Mouse (Mus musculus) thymus, postnatal 4 days (tissue): ENCODE measurements around the gene Aif1.

Source experiments
- DNase-seq: peaks from one replicate; pipeline ENCODE4 v3.0.0; 2021

Aif1 gene

DNA sequence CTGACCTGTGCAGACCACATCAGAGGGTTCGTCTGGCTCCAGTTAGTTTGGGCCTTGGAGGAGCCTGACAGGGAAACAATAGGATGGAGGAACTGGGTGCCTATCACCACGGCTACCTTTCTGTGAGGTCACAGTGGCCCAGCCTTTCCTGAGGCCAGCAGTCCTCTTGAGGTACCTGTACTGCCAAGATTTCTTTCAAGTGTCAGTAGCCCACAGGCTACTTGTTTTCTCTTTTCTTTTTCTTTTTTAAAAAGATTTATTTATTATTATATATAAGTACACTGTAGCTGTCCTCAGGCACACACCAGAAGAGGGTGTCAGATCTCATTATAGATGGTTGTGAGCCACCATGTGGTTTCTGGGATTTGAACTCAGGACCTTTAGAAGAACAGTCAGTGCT is at the start of gene Aif1:
TSS of gene Aif1 (minus strand) at position 101 of the 400 bp plus-strand sequence.
- no peak for DNase-seq

DNA sequence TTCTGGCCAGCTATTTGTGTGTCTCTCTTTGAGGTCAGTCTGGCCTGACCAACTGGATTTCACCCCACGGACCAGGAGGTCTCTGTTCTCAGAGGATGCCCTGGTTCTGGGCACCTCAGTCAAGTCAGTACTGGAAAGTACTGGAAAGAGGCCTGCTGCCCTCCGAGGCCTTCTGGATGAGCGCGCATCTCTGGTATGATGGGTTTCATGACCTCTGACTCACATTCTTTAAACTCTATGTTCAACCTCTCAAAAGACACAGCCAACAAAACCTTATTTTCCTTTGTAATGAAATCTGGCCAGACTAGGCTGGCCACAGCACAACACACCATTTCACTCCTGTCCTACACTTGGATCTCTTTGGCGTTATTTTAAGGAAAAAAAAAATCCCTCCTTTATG is 49.6 kb upstream of the Aif1 start:
- DNase-seq, result no peak

DNA sequence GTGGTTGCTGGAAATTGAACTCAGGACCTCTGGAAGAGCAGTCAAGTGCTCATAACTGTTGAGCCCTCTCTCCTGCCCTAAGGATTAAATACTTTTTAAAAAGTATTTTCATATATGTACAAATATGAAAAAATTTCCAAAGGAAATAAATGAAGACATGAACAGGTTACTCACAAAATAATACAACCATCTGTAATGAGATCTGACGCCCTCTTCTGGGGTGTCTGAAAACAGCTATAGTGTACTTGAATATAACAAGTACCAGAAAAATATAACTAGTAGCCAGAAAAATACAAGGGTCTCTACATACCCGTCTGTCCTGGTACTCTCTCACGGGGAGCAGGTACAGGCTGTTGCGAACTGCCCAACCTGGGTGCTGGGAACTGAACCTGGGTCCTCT is 48.8 kb upstream of the Aif1 start:
- DNase-seq, result peak; percentile 20

DNA sequence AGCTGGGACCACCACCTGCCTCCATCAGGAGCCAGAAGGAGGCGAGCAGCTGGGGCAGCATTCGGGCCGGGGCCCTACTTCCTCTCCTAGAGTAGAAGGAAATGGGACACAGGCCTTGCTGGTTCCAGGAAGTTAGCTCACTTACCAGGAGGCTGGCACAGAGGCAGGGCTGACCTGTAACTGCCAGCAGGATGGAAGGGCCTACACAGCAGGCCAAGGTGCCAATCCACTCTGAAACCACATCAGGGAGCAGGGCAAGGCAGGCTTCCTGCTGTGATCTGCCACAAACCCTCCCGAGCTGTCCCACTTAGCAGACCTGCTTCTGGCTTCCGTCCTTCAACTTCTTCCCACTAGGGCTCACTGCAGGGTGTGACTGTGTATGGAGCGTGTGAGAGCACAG is 46.4 kb upstream of the Aif1 start:
- peak; percentile 75 for DNase-seq

DNA sequence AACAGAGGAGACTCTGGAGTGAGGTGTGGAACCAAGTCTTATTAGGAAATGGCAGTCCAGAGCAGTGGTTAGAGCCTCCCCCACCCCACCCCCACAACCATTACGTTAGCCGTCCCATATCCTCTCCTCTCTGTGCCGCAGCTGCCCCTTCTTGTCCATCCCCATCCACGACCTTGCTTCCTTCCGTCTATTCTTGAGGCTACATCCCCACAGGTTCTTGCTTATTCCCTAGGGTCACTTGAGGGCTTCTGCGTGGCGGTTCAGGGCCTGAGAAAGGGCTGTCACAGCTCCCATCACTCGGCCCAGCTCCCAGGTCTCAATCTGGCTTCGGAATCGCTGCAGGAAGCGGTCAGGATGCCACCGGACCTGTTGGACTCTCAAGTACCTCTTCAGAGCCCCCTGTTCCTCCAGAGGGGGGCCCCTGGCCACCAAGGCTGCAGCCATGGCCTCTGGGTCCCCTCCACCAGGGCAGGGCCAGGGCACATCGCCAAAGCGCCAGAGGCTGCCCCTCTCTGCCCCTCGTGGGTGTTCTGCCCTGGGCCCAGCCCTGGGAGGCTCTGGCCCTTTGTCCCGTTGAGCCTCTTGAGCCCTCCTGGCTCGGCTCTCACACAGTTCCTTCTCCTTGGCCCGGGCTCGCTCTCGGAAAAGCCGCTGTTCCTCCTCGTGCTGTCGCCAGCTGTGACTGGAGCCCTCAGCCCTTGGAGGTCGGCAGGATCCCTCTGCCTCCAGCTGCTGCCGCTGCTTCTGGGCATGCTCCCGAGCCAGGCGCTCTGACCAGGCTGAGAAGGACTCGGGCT is 44.5 kb upstream of the Aif1 start, which contains the start of gene Gm16181:
TSS of gene Gm16181 (plus strand) at position 679 of the 797 bp plus-strand sequence.
- DNase-seq, result peak; percentile 38

DNA sequence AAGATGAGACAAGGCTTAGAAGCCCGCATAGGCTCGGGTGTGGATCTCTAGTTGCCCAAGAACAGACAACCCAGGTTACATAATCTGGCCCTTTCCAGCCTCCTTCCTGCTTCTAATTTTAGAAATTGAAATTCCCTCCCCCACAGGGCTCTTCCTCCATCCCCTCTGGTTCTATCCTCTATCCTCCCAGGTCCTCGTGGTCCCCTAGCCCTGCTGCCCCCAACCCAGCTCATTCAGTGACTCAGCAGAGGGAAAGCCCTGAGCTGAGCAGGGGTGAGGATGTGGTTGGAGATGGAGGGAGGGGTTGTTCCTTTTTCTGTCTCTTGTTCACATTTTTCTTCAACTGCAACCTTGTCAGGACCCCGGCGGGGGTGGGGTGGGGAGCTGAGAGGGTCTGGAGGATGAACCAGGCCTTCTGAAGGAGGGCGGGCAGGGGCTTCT is 43.8 kb upstream of the Aif1 start:
- peak; percentile 75 for DNase-seq

DNA sequence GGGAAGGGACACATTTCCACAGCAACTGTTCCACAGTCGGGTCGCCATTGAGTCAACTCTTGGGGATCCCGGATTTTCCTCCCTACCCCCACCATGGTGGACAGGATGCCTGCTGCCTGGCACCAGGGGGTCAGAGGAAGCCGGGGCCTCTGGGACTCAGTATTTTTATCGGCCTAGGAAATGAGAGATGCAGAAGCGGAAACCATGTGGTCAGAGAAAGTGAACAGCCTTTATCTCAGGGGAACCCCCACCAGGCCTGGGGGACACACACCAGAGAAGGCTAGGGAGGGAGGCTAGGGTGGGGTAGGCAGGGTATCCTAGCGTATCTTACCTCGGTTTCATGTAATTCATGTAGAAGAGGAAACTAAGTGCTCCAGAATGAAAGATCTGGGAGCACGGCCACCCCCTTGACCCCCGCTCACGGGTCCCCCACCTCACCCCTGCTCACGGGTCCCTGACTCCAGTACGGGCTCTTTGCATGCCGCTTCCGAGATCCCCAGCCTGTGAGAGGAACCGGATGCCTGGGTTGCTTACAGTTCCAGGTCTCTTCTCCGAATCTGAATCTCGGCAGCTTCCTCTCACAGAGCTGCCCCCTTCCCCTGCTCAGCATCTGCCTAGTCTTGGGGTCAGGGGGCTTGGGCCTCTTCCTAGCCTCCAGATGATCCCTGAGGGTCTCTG is 42.8 kb upstream of the Aif1 start:
- DNase-seq, result peak; percentile 58

DNA sequence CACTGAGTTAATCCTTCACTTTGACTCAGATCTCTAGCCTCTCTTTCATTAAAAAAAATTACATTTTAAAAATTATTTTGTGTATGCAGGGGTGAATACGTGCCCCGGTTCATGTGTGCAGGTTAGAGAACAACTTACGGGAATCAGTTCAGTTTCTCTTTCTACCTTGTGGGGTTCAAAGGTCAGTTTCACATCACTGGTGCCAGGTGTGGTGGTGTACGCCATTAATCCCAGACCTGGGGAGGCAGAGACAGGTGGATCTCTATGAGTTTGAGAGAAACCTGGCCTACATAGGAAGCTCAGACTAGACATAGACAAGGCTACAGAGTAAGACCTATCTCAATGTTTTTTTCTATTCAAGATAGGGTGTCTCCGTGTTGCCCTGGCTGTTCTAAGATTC is 37.2 kb upstream of the Aif1 start:
- no peak for DNase-seq

DNA sequence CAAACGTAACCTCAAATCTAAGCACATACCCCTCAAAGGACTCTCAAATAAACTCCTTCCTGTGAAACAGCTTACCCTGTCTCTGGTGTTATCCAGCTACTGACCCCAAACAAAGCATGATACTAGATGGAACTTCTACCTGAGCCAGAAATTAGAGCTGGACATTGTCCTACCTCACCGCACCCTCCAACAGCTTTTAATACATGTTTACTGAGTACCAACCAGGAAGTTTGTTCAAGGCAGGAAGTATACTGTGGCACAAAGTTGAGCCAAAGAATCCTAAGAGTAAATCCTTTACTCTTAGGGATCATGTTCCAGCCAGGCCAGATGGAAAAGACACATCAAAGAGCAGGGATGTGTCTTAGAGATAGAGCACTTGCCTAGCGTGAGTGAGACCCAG is 34.7 kb upstream of the Aif1 start:
- no peak for DNase-seq

DNA sequence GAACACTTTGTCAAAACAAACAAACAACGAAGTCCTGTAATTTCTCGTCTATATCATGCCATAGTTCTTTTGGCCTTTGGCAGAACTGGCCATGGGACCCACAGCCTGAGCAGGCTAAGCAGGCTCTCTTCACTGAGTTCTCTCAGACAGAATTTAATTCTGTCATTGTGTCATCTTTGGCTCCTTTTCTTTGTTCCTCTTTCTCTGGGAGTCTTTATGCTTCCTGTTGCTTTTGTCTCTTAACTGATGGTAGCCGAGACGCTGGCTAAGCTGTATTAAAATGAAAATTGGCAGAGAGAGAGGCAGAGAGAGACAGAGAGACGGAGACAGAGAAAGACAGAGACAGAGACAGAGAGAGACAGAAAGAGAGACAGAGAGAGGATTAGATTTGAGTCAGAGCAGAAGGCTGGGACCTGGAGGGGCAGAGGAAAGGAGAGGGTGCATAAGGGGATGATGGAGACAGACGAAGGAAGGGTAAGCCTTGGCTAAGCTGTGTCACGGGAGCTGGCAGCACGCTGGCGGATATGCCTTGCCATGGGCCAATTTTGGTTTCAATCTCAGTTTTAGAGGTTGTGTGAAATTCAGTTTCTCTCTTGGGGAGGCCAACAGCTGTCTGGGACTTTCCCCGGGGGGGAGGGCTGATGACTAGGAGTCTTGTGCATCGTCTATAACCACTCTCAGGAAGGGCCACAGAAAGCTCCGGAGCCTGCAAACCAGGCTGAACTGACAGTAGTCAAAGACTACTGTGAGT is 34.1 kb upstream of the Aif1 start:
- DNase-seq, result peak; percentile 48

DNA sequence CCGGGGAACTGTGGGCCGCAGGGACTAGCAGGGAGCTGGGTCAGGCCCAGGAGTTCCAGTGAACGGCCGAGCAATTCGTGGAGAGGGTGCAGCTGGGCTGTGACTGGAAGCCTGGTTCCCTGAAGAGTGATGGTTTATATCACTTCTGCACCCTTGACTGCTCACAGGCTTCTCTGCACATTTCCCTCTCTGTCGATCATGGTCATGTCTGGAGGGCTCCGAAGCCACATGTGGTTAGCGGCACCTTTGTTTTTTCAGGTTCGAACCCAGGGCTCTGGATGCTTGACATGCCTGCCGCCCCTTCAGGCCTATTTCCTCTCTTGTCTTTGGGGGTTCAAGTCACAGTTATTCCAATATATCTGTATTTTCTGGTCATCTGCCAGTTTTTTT is 29.5 kb upstream of the Aif1 start:
- no peak for DNase-seq

DNA sequence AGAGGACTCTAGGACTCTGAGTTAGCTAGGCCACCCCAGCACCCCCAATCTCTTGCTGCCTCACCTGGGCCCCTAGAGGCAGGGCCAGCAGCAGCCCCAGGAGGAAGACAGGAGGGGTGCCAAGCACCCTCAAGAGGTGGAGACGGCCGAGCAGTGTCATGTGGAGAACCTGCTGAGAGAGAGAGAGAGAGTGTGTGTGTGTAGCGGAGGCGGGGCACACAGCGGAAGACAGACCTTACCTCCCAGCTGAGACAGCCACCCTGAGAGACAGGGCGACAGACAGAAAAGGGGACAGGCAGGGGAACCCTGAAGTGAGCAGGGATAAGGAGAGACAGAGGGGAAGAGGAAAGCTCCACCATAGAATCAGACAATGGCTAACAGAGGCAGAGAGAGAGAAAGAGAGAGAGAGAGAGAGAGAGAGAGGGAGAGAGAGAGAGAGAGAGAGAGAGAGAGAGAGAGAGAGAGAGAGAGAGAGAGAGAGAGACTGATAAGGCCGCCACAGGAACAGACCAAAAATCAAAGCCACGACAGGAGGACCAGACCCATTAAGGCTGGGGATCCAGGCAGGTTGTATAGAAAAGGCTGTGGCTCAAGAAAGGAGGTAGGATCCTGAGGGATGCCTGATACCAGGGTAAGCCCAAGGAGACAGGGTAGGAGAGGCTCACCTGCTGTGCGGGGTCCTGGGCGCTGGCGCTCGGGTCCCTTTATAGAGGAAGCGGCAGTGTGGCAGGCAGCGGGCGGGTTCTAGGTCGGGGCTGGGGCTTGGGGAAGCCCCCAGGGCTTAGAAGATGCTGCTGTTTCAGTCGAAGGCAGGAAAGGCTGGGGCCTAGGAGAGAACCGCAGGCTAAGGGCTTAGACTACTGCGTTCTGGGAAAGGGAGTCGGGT is 28.9 kb upstream of the Aif1 start, which contains the start of gene Lta:
TSS of gene Lta (minus strand) at position 858 of the 886 bp plus-strand sequence.
- peak; percentile 79 for DNase-seq

DNA sequence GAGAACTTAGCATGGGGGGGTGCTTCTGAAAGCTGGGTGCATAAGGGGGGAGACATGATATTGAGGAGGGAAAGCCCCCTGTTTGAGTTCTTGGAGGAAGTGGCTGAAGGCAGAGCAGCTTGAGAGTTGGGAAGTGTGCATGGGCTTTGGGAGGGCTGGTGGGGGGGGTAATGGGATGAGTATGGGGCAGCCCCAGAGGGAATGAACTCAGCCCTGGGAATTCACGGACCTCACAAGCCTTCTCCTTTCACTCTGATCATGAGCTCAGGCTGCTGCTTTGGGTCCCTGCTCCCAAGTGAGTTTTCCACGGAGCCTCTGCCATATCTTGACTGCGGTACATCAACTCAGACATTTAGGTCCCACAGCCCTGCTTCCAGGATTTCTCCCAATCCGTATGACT is 26.6 kb upstream of the Aif1 start:
- peak; percentile 18 for DNase-seq

DNA sequence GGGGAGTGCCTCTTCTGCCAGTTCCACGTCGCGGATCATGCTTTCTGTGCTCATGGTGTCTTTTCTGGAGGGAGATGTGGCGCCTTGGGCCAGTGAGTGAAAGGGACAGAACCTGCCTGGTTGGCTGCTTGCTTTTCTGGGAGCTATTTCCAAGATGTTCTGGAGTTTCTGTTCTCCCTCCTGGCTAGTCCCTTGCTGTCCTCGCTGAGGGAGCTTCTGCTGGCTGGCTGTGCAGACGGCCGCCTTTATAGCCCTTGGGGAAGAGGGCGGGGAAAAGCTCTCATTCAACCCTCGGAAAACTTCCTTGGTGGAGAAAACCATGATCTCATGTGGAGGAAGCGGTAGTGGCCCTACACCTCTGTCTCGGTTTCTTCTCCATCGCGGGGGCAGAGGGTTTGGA is 25.9 kb upstream of the Aif1 start, which contains the start of gene Tnf:
TSS of gene Tnf (minus strand) at position 221 of the 400 bp plus-strand sequence.
- DNase-seq, result peak; percentile 75

DNA sequence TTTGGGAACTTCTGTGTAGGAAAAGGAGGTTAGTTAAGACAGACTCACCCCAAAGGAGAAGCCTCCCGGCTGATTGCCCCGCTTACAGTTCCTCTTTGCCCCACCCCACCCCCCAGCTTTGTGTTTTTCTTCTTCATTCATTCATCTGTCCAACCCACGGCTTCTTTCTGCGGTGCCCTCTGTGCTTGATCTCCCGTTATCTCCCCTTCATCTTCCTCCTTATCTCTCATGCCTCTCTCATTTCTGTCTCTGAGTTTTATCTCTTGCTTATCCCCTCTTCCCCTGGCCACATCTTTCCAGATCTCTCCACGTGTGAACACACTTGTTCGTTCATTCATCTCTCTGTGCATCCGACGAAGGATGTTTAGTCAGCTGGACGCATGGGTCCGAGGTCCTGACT is 25.3 kb upstream of the Aif1 start:
- DNase-seq, result peak; percentile 46

DNA sequence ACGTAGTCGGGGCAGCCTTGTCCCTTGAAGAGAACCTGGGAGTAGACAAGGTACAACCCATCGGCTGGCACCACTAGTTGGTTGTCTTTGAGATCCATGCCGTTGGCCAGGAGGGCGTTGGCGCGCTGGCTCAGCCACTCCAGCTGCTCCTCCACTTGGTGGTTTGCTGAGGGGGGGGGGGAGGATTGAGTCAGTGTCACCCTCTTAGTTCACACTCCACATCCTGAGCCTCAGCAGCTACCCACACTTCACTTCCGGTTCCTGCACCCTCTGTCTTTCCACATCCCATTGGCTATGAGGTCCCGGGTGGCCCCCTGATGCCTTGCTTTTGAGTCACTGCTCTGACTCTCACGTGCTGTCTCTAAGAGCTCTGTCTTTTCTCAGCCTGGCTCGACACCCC is 24.5 kb upstream of the Aif1 start:
- DNase-seq, result peak; percentile 77

DNA sequence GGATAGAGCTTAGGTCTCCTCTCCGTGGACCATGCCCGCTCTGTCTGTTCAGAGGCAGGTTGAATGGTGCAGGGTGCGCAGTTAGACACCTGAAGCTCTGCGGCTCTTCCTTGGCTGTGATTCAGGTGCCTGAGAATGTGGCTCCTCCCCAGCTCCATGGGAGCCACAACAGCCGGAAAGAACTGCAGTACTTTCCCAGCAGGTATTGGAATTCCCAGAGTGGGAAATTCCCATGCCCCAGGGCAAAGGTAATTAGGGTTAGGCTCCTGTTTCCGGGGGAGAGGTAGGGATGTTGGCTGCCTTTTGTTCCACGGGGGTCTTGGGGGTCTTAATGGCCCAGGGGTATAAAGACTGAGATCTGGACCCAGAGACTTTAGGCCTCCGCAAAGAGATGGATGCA is 23.1 kb upstream of the Aif1 start:
- DNase-seq, result peak; percentile 25

DNA sequence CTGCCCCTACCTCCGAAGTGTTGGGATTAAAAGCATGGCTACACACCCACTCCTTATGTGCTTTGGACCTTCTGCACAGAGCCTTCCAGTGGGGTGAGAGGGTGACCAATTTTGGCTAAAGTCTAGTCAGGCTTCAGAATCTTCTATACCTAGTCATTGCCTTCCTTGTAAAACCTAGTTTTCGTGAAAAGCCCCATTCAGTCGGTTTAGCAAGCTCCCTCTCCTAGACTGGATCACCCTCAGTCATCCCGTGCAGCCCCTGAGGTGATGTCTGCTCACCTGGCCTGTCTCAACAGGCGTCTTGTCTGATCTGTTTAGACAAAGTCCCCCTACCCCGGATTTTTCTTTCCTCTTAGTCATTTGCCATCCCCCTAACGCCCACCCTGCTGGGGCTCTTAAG is 22.2 kb upstream of the Aif1 start:
- peak; percentile 15 for DNase-seq

DNA sequence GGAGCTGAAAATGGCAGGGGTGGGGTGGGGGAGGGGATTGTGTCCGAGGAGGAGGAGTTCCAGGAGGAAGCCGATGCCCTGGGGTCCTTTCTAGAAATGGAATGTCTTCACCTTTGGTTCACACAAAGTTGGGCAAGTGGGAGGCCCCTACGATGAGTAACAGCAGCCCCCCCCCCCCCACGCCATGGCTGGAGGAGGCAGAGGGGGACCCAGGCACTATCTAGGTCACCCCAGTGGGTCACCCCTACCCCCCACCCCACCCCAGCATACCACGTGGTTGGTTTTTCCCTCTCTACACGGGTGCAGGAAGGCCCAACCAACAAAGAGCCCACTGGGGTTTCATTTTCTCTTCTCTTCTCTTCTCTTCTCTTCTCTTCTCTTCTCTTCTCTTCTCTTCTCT is 21.3 kb upstream of the Aif1 start:
- DNase-seq, result peak; percentile 45

DNA sequence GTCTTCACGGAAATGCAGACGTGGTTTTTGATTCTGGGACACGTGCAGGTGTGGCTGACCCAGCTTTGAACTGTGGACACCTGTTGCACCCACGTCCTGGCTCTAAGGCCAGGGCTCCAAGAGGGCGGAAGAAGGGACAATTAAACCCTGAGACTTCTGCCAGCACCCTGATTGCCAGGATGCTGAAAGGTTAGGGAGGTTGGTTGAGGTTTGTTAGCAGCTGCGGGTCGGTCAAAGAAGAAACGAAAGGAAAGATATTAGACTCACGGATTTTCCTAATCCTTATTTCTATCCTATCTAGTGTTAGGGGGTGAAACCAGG is 20.4 kb upstream of the Aif1 start:
- DNase-seq, result peak; percentile 54

DNA sequence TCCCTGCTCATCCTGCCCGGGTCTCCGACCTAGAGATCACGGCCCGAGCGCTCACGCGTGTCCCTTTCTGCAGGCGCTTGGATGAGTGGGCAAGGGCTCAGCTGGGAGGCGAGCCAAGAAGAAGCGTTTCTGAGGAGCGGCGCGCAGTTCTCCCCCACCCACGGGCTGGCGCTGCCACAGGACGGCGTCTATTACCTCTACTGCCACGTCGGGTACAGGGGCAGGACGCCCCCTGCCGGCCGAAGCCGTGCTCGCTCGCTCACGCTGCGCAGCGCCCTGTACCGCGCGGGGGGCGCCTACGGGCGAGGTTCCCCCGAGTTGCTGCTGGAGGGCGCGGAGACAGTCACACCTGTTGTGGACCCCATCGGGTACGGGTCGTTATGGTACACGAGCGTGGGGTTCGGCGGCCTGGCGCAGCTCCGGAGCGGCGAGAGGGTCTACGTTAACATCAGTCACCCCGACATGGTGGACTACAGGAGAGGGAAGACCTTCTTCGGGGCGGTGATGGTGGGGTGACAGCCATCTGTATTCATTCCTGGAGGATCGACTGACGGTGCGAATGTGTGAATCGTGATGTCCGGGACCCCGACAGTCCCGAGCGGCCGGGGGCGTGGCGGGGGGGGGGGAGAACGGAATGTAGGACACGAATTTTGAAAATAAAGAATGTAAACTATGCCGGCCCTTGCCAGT is 19.9 kb upstream of the Aif1 start:
- DNase-seq, result peak; percentile 99
